Mouse (Mus musculus) forebrain, embryonic 10.5 days (tissue): ENCODE results near the gene Zfp213. TPM values are rescaled to one million over a fixed set of nuclear protein-coding genes. Genes with fewer than 3 reads are reported as not detected.
A peak's percentile ranks its signal among the peaks of the same experiment; 100 is the strongest.
"Not testable (repeated sequence)": the region's sequence is repeated elsewhere in the genome, so short reads cannot be mapped to it uniquely, and the experiment has no call there.

Experiments used
- DNase-seq: peaks from one replicate; pipeline ENCODE4 v3.0.0-alpha.2; 2017; ENCODE audit warnings: low spot score; ENCODE audit errors: extremely low spot score
- H3K27ac ChIP-seq: fragments of 300-500 bp; sonication (generic); 2 replicates; pipeline ENCODE4 v1.5.1; 2016; ENCODE audit warnings: mild to moderate bottlenecking
- H3K27me3 ChIP-seq: fragments of 300-500 bp; sonication (generic); 2 replicates; pipeline ENCODE4 v1.6.1; 2016; ENCODE audit warnings: mild to moderate bottlenecking; ENCODE audit not compliant: poor library complexity, severe bottlenecking
- H3K36me3 ChIP-seq: fragments of 300-500 bp; sonication (generic); replicated peaks from 2 replicates; pipeline ENCODE4 v1.6.1; 2016; ENCODE audit warnings: mild to moderate bottlenecking, moderate library complexity
- H3K4me1 ChIP-seq: fragments of 300-500 bp; sonication (generic); 2 replicates; pipeline ENCODE4 v1.6.1; 2016
- H3K4me3 ChIP-seq: fragments of 300-500 bp; sonication (generic); 2 replicates; pipeline ENCODE4 v1.5.1; 2016; ENCODE audit warnings: mild to moderate bottlenecking, moderate library complexity
- H3K9me3 ChIP-seq: fragments of 300-500 bp; sonication (generic); 2 replicates; pipeline ENCODE4 v1.6.1; 2016; ENCODE audit warnings: mild to moderate bottlenecking, moderate library complexity
- WGBS: fragments of 180-500 bp; shearing (Covaris S2); methylation state at CpG from one replicate; pipeline ENCODE4 v1.1.7; 2016; 5-methylcytosine and 5-hydroxymethylcytosine counted together
- polyA plus RNA-seq: library from polyadenylated mRNA; unstranded; fragments of >200 nt; fragmentation: Nextera tagmentation; extraction: Ambion mirVana; gene quantifications from 2 replicates; pipeline ENCODE4 v1.2.1, GENCODE M21; 2016

Zfp213 gene
- polyA plus RNA-seq, 1 experiment from 2014 or later: 27.6 TPM

DNA sequence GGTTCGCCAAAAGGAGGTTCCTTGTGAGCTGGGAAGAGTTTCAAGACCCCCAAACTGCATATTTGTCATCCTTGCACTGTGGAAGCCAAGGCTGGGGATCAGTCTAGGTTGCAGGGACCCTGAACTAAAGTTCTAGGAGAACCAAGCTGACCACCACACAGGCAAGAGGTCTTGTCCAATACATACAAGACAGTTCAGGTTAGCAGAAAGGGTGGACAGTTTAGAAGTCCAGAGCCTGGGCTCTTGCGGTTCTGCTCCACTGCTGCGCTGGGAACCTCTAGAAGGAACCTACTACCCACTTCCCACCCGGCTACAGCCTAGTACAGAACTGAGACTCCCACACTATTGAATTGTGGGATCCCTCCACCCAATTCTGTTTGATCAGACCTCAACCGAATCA lies 24.4 kb downstream of the Zfp213 start:
- Histone ChIP-seq H3K27ac (no peak overlapping the region), H3K36me3 (no peaks in the 10 kb centered on the region), H3K4me1 (peaks cover 47% of the 10 kb centered on the region), H3K4me3 (no peak overlapping the region), H3K9me3 (no peaks in the 10 kb centered on the region), H3K27me3 (peaks cover 65% of the 10 kb centered on the region)
- 90% methylated on average over 5 of the region's 5 CpGs for WGBS
- DNase-seq: peak; percentile 13

DNA sequence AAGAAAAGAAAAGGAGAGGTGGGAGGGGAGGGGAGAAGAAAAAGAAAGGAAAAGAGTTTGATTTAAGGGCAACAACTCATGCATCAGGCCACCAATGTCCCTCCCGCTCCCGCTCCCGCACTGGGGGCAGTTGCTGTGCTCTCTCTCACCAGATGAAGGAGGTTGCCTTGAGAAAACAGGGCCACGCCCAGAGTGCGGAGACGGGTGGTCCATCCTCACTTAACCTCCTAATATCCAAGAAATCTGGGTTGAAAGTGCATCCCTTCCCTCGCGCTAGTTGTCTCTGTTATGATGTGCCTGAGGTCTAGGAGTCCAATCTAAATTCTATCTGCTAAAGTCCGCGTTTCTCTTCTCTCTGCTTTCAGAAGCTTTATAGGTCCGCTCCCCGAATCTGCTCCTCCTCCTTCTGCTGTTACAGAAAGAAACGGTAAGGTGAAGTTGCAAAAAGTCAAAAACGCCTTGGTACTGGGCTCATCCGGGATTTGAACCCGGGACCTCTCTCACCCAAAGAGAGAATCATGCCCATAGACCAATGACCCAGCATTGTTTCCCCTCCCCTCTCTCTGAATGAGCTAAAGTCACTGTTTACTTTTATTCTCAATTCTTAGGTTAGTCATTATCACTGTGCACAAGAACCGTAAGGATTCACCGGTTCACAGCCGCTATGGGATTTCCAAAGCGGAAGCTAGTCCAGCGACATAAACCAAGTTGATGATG lies 25.6 kb downstream of the Zfp213 start:
- Histone ChIP-seq H3K4me1 (peaks cover 49% of the 10 kb centered on the region), H3K9me3 (no peaks in the 10 kb centered on the region), H3K27me3 (peaks cover 68% of the 10 kb centered on the region), H3K36me3 (no peaks in the 10 kb centered on the region), H3K4me3 (peak overlapping the region; percentile 54), H3K27ac (no peak overlapping the region)
- peak; percentile 49 for DNase-seq
- 9% methylated on average over 21 of the region's 21 CpGs for WGBS

DNA sequence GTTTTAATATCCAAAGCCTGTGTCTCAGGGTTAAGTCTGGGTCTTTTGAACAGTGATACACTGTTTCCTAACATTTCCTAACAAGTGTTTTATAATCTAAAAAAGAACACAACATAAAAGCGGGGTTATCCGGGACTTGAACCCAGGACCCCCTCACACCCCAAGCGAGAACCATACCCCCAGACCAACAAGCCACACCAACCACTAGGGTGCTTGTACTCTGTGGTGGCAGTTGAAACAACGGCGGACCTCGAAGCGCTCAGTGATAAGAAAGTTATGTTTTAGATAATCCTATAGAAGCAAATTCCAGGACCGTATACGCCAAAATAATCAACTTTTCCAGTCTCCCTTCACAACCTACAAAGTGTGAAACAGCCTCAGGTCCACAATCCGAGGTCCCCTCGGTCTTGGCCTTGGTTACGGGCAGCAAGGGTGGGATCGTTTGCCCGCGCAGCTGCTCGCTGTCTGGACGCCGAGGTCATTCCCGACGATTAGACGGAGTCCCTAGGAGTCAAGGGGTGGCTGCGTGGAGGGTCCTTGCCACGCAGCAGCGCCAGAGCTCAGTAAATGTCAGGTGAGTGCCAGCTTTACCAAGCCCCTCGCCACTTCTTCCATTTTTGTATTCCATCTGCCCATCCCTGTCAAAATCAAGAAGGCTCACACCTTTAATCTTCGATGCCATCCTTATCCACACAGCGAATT lies 26.3 kb downstream of the Zfp213 start:
- peak; percentile 61 for DNase-seq
- Histone ChIP-seq H3K4me3 (peak overlapping the region; percentile 54), H3K4me1 (peaks cover 42% of the 10 kb centered on the region), H3K27me3 (peaks cover 62% of the 10 kb centered on the region), H3K27ac (no peak overlapping the region), H3K36me3 (no peaks in the 10 kb centered on the region), H3K9me3 (no peaks in the 10 kb centered on the region)
- WGBS: 5% methylated on average over 27 of the region's 27 CpGs

DNA sequence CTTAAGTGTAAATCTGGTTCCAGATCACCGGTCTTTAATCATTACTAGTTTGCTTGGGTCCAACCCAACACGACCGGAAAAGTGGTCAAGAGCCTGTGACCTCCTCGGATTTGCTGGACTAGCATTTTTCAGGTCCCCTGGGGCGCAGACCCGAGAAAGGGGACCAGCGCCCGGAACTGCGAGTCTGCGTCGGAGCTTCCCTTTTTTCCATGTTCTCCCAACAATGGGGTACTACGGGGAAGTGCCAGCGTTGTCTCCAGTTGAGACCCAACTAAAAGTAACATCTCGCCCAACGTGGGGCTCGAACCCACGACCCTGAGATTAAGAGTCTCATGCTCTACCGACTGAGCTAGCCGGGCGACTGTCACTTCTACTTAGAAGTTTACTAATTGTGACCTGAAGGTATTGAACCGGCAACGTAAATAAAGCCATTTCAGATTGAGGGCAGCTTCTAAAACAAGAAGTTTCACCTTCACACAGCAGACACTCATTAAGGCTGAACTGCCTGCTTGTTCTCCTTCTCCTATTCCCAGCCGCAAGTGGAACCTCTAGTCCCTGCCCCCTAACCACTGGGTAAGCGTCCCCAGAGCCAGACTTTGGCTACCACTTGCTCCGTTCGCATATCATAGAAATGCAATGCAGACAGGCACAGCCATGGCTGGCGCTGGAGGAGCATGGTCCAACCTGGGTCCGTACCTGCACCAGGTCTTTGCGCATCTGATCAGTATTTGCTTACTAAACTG lies 28.8 kb downstream of the Zfp213 start:
- 1% methylated on average over 18 of the region's 29 CpGs for WGBS
- H3K36me3 ChIP-seq, H3K27ac ChIP-seq, H3K9me3 ChIP-seq: not testable (repeated sequence)
- H3K4me3 ChIP-seq: peak overlapping the region; percentile 35
- H3K4me1 ChIP-seq: peaks cover 20% of the 10 kb centered on the region
- peaks cover 48% of the 10 kb centered on the region for H3K27me3 ChIP-seq
- peak; percentile 55 for DNase-seq

DNA sequence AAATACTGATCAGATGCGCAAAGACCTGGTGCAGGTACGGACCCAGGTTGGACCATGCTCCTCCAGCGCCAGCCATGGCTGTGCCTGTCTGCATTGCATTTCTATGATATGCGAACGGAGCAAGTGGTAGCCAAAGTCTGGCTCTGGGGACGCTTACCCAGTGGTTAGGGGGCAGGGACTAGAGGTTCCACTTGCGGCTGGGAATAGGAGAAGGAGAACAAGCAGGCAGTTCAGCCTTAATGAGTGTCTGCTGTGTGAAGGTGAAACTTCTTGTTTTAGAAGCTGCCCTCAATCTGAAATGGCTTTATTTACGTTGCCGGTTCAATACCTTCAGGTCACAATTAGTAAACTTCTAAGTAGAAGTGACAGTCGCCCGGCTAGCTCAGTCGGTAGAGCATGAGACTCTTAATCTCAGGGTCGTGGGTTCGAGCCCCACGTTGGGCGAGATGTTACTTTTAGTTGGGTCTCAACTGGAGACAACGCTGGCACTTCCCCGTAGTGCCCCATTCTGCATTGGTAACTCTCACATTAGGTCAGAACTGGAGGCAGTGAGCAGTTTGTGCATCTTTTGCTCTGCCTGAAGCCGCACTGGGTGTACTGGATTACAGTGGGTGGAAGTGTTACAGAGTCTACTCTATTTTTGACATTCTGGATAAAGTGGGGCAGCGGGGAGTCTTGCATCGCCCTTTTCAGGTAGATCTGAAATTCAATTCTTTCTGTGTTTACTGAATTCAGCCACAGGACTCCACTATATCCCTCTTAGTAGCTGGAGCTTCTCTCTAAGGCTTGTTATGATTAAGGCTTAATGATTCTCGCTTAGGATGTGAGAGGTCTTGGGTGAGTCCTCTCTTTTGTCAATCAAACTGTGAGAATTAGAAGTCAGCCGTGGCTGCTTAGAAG lies 30.2 kb downstream of the Zfp213 start:
- not testable (repeated sequence) for H3K36me3 ChIP-seq, DNase-seq, H3K9me3 ChIP-seq, H3K27ac ChIP-seq
- Histone ChIP-seq H3K27me3 (peaks cover 34% of the 10 kb centered on the region), H3K4me3 (peak overlapping the region; percentile 35), H3K4me1 (peaks cover 18% of the 10 kb centered on the region)
- WGBS: 5% methylated on average over 11 of the region's 23 CpGs

DNA sequence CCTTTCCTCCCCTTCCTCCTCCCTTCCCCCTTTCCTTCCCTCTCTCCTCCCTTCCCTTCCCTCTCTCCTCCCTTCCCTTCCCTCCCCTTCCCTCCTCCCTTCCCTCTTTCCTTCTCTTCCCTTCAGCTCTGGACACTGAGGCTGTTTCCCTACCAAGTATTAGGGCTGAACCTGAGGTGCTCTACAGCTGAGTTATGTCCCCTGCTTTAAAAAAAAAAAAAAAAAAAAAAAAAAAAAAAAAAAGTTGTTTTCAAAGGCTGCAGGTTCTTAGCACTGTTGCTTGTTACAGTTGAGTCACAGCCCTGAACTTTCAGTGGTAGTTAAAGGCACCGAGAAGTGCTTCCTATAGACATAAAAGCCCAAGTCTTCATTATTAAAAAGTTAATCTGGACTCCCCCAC lies 32.6 kb downstream of the Zfp213 start:
- H3K27ac ChIP-seq, H3K9me3 ChIP-seq, H3K4me1 ChIP-seq, H3K4me3 ChIP-seq, H3K36me3 ChIP-seq, DNase-seq: not testable (repeated sequence)
- WGBS: 21% methylated on average over 1 of the region's 1 CpGs
- peaks cover 12% of the 10 kb centered on the region; the same call in 1 of the 2 replicates for H3K27me3 ChIP-seq

DNA sequence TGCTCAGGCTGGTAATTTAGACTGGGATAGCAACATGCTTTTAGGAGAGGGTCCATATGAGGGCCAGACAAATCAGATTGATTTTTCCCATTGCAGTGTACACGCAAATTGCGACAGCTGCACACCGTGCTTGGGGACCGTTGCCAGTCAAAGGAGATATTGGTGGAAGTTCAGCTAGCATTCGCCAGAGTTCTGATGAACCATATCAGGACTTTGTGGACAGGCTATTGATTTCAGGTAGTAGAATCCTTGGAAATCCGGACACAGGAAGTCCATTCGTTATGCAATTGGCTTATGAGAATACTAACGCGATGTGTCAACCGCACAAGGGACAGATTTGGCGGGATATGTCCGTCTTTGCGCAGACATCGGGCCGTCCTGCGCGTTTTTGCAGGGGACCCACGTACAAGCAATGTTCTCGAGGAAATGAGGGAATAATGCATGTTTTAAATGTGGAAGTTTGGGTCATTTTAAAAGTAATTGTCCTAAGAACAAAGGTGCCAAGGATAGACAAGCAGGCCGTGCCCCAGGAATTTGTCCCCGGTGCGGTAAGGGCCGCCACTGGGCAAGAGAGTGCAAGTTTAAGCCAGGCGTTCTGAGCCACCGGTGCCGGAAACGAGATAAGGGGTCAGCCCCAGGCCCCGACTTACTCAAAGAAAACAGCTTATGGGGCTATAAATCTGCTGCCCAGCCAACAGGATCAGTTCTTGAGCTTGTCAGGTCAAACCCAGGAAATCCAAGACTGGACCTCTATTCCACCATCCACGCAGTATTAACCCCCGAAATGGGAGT lies 40.9 kb downstream of the Zfp213 start:
- H3K9me3 ChIP-seq, H3K4me3 ChIP-seq, H3K4me1 ChIP-seq, DNase-seq, H3K27ac ChIP-seq, H3K36me3 ChIP-seq, H3K27me3 ChIP-seq: not testable (repeated sequence)
- 72% methylated on average over 30 of the region's 30 CpGs for WGBS

DNA sequence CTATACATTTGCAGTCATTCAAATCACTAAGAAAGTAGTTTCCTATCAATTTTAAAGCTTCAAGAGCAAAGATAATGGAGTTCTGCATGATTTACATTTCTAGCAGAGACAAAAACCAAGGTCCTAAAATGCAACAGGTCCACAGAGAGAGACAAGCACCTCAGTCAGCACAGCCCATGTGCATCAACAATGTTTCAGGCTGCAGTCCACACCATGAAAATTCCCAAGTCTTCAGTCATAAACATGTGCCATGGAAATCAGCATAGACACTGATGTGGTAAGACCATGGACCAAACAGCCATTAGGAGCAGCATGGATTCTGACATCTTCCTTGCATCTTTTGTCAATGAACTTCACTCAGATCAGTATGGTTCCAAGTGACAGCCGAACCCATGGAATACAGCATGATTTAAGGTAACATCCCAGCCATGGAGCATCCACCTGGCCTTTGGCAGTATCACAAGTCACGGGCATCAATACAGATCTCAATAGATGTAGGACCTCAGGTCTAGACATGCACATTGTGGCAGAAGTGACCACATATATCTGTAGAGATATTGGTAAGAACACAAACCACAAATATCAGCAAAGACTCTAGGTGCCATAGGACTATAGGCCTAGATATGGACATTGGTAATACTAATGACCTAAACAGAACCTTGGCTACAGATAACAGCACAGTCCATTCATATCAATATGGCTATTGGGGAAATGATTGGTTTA lies 45.2 kb downstream of the Zfp213 start:
- H3K36me3 ChIP-seq: no peaks in the 10 kb centered on the region
- no peaks in the 10 kb centered on the region for H3K4me1 ChIP-seq
- H3K27me3 ChIP-seq: no peaks in the 10 kb centered on the region
- no peak for DNase-seq
- no peak overlapping the region for H3K27ac ChIP-seq
- peaks cover 7% of the 10 kb centered on the region; the same call in 1 of the 2 replicates for H3K9me3 ChIP-seq
- H3K4me3 ChIP-seq: no peak overlapping the region
- WGBS: 74% methylated on average over 2 of the region's 2 CpGs

Other genes starting within 250 kb of the Zfp213 start
- gene Vmn2r115, start 220.5 kb downstream of the Zfp213 start, polyA plus RNA-seq: not detected in 2 replicates
- gene Vmn2r116, start 179.6 kb downstream of the Zfp213 start, polyA plus RNA-seq: not detected in 2 replicates
- gene Vmn2r117, start 84.5 kb downstream of the Zfp213 start, polyA plus RNA-seq: not detected in 2 replicates
- 22.1 and 22.2 TPM in 2 replicates for gene Zfp13, start 35.2 kb upstream of the Zfp213 start, polyA plus RNA-seq
- gene Zscan10, start 36.6 kb upstream of the Zfp213 start, polyA plus RNA-seq: 0.42 and 0.65 TPM in 2 replicates
- gene Mmp25, start 81.0 kb upstream of the Zfp213 start, polyA plus RNA-seq: 0.77 and 0.84 TPM in 2 replicates
- 0.27 and 0.37 TPM in 2 replicates for gene Bicdl2, start 96.3 kb upstream of the Zfp213 start, polyA plus RNA-seq
- 28.0 and 29.0 TPM in 2 replicates for gene Hcfc1r1, start 109.4 kb upstream of the Zfp213 start, polyA plus RNA-seq
- gene Thoc6, start 109.6 kb upstream of the Zfp213 start, polyA plus RNA-seq: 77.8 and 78.8 TPM in 2 replicates
- 3.9 and 4.6 TPM in 2 replicates for gene Tnfrsf12a, start 113.2 kb upstream of the Zfp213 start, polyA plus RNA-seq
- 28.5 and 32.8 TPM in 2 replicates for gene Cldn6, start 115.0 kb upstream of the Zfp213 start, polyA plus RNA-seq
- gene Cldn9, start 119.8 kb upstream of the Zfp213 start, polyA plus RNA-seq: 7.4 and 10.1 TPM in 2 replicates
- gene 1520401A03Rik, start 158.5 kb upstream of the Zfp213 start, polyA plus RNA-seq: 0.06 TPM in 1 of 2 replicates, not detected in the other
- 63.3 and 64.5 TPM in 2 replicates for gene Pkmyt1, start 162.1 kb upstream of the Zfp213 start, polyA plus RNA-seq
- gene Paqr4, start 176.6 kb upstream of the Zfp213 start, polyA plus RNA-seq: 21.5 and 23.9 TPM in 2 replicates
- 1.5 and 2.9 TPM in 2 replicates for gene Kremen2, start 181.6 kb upstream of the Zfp213 start, polyA plus RNA-seq
- 190 and 197 TPM in 2 replicates for gene Flywch1, start 207.4 kb upstream of the Zfp213 start, polyA plus RNA-seq
- 23.8 and 25.0 TPM in 2 replicates for gene Flywch2, start 221.8 kb upstream of the Zfp213 start, polyA plus RNA-seq
- 482 and 518 TPM in 2 replicates for gene Srrm2, start 226.3 kb upstream of the Zfp213 start, polyA plus RNA-seq